Mouse (Mus musculus) embryo, embryonic 10.5 days (tissue): ENCODE results near the gene Grm4.
"Not testable (repeated sequence)": the region's sequence is repeated elsewhere in the genome, so short reads cannot be mapped to it uniquely, and the experiment has no call there.

Experiments used
- DNase-seq: peaks from one replicate; pipeline ENCODE4 v3.0.0-alpha.2; 2015; ENCODE audit warnings: low spot score

Grm4 gene

DNA sequence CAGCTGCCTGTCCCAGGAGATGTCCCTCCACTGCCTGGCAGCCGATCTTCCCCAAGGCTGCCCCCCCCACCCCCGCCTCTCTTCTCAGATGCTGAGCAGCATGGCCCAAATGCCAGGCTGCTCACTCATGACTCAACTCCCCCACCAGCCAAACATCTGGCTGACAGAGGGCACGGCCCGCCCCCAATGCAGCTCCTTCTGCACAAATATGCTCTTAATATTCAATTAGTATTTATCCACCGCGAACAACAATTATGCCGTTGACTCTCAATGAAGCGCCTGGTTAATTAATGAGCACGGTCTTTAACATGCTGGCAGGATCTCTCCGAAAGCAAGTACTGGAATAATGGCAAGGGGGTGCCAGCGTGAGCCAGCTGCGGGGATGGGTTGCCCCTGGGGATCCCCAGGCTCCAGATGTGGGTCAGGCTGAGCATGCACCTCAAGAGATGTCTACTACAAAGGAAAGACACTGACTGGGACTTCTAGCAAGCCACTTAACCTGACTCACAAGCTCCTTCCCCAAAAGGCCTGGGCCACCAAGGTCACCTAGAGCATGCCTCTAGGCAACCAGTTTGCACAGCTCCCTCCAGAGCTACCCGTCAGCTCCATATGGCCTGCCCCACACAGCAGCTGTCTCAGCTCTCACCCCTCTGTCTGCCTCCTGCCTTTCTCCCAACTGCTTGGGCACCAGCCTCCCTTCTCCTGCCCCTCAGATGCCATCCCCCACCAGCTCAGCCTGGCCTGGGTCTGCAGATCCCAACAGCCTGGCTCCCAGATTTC lies 131.8 kb downstream of the Grm4 start:
- DNase-seq = no peak

GRCm38 (mm10) chr17:27386438-27386837 lies 134.8 kb downstream of the Grm4 start:
- DNase-seq = no peak

DNA sequence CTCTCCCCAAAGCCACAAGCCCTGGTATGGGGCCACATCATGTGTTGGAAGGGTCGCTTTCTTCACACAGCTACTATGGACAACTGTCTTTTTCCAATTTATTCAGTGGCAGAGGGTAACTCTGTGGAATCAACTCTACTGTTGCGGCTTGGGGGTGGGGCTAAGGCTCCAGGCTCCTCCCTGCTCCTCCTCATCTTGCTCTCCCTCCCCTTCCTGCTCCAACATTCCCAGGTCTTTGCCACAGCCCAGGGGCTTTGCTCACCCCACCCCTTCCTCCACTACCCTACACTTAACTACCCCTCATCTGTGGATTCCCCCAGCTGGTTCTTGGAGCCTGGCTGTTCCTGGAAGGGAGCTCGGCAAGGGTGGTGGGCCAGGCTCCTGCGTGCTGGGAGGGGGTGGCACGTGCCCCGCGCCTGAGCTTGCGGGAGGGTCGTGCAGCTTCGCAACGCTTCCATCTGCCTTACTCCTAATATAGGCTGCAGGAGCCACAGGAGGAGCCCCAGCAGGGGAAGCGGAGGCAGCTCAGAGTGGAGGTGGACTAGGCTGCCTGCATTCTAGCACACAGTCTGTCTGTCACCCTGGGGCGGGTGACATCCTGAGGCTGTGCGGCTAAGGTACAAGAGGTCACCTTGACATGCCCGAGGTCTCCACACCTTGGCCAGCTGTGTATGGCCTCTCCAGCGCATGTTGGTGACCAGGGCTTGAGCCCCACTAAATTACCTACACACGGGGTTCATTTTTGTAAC lies 135.5 kb downstream of the Grm4 start:
- no peak for DNase-seq

DNA sequence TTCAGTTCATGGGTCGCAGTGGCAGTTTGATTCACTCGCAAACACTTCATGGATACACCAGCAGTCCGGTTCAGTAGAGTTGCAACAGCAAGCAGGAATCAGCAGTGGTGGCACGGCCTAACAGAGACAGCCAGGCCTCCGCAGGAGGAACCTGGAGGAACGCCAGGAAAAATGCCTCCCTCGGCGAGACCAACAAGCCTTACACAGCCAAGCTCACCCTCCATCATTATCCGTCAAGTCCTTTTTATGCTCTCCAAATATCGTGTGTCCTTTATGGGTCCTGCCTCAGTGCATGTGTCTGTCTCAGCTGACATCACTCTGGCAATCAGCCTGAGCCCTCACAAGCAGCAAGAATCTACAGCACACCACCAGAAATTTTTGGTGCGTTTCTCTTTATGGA lies 138.3 kb downstream of the Grm4 start:
- DNase-seq = no peak

GRCm38 (mm10) chr17:27380911-27381459 lies 140.2 kb downstream of the Grm4 start:
- not testable (repeated sequence) for DNase-seq

GRCm38 (mm10) chr17:27378977-27379376 lies 142.2 kb downstream of the Grm4 start:
- DNase-seq = no peak

GRCm38 (mm10) chr17:27377151-27377550 lies 144.1 kb downstream of the Grm4 start:
- DNase-seq = no peak

DNA sequence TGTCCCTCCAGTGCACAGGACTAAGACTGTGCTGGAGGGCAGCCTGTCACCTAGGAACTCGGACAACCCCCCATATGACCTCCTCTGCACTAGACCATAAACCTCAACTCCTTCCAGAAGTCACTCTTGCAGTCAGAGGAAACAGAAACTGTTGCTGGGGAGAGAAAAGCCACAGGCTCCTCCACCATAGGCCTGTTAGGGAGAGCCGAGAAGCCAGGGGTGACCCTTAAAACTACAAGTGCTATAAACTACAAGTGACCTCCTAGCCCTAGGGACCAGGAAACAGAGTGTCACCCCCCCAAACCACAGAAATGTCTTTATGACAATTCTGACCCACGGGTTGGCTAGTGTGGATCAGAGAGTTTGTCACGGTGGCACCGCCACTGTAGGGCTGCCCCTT lies 145.7 kb downstream of the Grm4 start:
- no peak for DNase-seq
